Mouse (Mus musculus): ENCODE measurements around the gene Rgs6. TPM values are rescaled to one million over a fixed set of nuclear protein-coding genes. Genes with fewer than 3 reads are reported as not detected.

Rgs6 gene
- total RNA-seq (2021) = 2.1 and 2.6 TPM in 2 replicates
- long read RNA-seq, experiment 1 = 0 reads
- long read RNA-seq, experiment 2 = 0 reads

- DNase-seq = no peak
These were observed at the start of gene Rgs6 for GRCm38 (mm10) chr12:82588017-82588416. TSS of gene Rgs6 (plus strand) at chr12:82588292.

DNA sequence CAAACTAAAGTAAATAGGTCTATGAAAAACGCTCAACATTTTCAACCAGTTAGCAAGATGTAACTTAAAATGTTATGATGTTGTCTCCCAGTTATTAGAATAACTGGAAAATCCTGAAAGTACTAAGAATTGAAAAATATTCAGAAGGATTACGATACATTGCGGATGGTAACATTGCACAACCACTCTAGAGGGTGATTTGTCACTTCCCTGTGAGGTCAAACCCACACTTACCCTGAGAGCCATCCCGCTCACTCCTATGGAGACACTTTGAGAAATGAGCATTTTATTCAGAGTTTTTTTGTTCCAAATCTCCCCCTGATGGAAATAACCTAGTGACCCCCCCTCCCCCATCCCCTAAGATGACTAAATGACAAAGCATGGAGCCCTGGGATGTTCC lies 41.0 kb upstream of the Rgs6 start:
- DNase-seq = no peak

DNA sequence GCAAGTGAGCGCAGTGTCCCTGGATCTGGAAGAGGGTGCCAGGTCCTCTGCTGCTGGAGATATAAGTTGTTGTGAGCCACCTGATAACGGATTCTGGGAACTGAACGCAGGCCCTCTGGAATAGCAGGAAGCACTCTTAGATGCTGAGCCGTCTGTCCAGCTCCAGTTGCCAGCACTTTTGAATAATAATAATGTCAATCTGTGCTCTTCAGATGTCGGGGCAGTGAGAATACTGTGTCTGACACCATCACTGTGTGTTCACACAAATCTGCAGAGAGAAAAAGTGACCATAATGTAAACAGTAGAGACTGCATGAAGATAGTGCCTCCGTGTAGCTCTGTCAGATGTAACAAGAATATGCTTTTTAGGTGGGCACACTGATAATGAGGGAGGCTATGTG lies 38.9 kb upstream of the Rgs6 start:
- DNase-seq = no peak

DNA sequence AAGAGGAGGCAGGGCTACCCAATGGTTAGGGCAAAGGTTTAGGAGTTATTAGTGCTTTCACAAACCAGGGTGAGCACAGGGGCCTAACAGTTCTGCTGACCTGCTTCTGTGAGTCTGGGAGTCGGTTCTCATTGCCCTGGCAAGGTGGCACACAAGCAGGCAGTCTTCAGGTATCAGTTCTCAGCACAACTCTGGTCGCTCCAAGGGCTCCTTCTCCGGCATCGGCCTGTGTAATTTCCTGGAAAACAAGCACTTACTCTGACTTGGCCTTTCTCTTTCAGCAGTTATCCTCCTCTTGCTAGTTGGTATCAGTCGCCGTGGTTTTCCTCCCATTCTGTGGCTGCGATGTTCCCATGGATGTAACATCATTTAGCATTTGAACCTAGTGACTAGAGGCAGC lies 38.0 kb upstream of the Rgs6 start:
- no peak for DNase-seq

DNA sequence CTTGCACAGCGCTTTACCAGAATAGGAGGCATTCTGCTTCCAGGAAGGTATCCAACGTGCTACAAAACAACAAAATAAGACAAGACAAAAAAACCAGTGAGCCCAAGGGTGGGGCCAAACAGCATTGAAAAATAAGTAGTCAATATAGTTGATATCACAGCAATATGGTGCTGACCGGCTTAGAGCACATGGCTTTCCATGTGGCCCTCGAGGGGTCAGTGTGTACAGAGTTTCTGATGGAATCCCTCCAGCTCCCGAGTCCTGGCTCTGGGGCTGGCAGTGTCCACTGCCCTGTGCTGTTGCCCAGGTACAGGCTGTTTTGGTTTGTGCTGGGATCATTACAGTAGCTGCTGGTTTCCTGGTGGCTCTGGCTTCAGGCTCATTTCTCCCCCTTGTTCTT lies 35.7 kb upstream of the Rgs6 start:
- DNase-seq = no peak

- no peak for DNase-seq
These were observed 25.2 kb upstream of the Rgs6 start for GRCm38 (mm10) chr12:82562916-82563315.

DNA sequence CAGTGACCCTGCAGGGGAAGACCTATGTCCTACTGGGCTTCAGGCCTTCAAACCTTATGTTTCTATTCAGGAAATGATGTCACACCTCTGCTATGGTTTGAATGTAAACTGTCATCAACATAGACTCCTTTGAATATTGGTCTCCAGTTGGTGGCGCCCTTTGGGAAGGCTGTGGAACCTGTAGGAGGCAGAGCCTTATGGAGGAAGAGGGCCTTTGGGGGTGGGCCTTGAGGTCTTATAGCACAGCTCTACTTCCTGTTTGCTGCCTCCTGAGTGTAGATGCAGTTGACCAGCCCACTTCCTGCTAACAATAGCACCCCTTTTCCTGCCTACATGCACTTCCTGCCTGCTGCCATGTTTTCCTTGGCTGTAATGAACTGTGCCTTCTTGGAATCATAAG lies 19.7 kb upstream of the Rgs6 start:
- DNase-seq = no peak

GRCm38 (mm10) chr12:82572706-82573105 lies 15.4 kb upstream of the Rgs6 start:
- no peak for DNase-seq

DNA sequence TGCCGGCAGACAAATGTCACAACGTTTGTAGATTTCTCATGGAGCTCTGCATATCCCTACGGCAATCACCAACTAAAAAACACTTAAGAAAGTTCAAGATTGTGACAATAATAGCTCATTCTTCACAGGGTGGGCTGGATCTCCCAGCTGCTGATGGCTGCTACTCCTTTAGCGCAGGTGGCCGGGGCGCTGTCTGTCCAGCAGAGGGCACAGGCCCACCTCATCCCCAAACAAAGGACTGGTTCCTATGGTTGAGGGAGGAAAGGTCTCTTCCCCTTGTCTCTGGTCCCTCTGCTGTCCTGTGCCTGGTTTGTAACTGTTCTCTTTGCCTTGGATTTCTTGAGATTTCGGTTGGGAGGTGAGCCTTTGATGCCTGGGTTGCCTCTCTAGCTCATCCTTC lies 1.5 kb upstream of the Rgs6 start:
- DNase-seq = peak; percentile 11

GRCm38 (mm10) chr12:82587348-82587895 lies 670 bp upstream of the Rgs6 start:
- DNase-seq = no peak

DNA sequence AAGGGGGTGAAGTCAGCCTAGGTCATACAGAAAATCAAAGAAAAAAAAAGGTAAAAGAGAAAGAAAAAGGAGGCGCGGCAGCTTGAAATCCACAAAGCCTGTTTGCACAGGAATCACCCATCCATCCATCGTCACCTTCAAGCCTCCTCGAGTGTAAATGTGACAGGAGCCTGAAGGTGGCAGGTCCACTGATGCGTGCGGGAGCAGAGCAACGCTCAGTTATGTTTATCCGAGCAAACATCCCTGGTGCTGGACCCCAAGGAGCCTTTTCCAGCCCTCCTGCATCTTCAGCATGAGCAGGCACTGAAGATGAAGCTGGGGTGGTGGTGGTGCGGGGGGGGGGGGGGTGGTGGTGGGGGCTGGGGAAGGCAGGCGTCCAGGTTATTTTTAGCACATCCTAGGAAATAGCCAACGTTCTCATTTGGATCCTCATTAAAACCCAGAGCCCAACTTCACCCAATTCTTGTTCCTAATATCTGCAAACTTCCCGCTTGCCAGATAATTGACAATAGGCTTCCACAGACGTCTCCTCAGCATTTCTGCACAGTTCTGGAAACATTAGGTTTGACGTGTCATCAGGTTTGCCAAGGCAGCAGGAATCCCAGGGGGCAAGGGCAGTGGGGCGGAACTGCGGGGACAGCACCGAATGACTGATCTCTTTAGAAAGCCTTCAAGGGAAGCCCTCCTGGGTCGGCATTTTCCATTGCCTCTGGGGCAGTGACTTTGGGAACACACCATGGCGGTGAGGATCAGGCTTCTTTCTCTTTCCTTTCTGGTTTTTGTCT lies 946 bp downstream of the Rgs6 start:
- peak; percentile 13 for DNase-seq

GRCm38 (mm10) chr12:82599011-82599410 lies 10.9 kb downstream of the Rgs6 start:
- DNase-seq = no peak

DNA sequence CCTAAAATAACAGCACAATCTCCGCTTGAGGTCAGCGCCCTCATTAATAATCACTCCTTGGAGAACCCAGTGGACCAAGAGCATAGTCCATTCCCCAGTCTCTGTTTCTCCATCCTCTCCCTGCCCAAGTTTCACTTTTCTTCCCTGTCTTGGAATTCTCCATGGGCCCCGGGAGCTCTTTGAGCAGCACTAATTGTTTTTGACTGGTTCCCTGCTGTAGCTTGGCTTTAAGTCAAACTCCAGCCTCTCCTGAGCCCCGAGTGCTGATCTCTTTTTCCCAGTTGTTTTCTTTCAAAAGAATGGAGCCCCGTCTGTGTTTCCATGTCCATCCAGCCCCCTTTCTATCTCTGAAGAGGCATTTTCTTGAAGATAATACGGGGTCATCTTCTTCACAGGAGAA lies 12.3 kb downstream of the Rgs6 start:
- DNase-seq = no peak

- DNase-seq = no peak
These were observed 14.7 kb downstream of the Rgs6 start for GRCm38 (mm10) chr12:82602823-82603222.

DNA sequence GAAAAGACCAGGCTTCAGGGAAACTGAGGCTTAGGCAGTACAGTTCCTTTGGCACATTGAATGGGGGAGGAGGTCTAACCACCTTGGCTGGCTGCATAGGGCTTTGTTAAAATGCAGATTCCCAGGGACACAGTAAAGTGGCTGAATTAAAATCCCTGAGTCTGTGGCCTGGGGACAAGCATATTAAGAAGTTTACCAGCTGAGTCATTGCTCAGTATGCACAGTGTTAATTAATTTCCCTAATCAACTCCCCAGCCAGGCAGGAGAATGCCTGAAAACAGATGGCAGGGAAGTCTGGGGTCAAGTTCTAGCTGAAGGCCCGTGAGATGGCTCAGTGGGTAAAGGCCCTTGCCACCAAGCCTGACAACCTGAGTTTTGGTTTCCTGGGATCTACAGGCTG lies 15.2 kb downstream of the Rgs6 start:
- DNase-seq = no peak

DNA sequence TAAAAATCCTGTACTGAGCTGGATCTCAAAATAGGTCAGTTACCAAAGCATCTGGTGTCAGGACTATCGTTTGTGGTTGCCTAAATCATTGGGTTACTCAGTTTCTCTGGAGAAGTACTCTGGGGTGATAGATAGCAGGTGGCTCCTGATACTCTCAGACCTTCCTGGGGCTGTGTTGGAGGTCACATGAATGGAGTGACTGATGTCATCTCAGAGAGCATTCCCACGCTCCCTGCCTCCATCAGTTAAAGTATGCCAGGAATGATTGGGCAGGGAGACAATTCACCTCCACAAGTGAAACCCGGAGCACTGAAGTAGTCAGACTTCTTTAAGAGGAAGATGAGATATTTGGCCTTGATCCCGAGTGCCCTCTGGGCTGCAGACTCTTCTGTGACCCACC lies 15.9 kb downstream of the Rgs6 start:
- DNase-seq = no peak

DNA sequence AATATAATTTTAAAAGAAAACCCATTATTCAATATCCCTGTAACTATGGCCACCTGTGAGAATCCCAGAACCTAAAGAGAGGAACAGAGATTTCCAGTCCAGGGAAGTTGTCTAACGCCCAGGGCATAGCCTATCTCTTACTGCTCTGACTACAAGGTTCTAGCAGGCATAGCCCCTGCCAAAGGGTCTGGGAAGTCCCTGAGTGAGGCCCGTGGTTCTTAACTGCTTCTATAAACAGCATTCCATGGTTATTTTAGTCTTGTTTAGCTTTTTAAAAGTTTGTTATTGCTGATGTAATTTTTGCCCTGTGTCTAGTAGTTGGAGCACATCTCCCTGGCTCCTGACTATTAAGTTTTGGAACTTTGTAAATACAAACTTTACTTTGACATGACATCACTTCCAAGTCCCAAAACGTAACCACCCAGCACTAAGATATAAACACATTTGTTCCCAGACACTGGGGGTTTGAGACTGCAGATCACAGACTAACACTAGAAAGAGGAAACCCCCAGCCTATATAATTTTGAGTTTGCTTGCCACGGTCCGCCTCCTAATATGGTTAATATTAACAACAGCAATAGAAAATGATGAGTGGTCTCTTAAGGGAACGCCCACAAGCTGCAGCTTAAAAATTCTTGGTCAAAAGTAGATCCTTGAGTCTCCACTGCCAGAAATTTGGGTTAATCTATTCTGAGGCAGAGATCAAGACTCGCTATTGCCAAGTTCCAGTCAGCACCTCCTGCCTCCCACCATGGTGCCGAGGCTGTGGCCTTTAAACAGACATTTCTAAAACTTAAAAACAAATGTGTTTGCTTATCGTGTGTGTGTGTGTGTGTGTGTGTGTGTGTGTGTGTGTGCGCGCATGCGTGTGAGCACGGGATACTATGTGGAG lies 24.9 kb downstream of the Rgs6 start:
- DNase-seq = no peak

GRCm38 (mm10) chr12:82616486-82616812 lies 28.4 kb downstream of the Rgs6 start:
- DNase-seq = peak; percentile 5

GRCm38 (mm10) chr12:82616813-82617681 lies 29.0 kb downstream of the Rgs6 start:
- DNase-seq = peak; percentile 42

DNA sequence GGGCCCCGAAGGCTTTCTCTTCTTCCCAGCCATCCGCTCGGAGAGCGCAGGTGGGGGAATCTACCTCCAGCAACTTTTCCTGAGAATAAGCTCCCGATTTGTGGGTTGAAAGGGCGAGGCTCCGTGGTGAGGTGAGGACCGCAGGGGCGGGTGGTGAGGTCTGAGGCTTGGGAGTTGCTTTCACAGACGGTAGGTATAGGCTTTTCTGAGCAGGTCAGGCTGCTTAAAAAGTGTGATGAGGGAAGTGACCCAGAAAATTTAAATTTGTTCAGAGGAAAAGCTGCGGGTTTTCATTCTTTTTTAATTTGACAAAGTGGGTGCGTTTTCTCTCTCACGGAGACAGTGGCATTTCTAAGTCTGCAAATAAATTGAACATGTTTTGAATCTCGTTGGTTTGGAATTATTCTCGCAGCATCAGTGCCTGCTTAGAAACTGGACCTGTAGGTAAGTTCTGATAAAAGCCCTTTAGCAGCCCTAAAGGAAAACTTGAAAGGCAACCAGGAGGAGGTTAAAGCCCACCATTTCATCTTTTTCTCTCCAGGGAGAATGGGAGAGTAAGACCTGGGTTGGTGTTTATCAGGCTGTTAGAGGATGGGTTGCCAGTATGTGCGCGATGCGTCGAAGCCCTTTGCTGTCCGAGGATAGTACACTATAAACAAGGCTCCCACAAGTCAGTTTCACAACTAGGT lies 29.7 kb downstream of the Rgs6 start:
- no peak for DNase-seq

- DNase-seq = no peak
These were observed 52.3 kb downstream of the Rgs6 start for GRCm38 (mm10) chr12:82640441-82640840.

DNA sequence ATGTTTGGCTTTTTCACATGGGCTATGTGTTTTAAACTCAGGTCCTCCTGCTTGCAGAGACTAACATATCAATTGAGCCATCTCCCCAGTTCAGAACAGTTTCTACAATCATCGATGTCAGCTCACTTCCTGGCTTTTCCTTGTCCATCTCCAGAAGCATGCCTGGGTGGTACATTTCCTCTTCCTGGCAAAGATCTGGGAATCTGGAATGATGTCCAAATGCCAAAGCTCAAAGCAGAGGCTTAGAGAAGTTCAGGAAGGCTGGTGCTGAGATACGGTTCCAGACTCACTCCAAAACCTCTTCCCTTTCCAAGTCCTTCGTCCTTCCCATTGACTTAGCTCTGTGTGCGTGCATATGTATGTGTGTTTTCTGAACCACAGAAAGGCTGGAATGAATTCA lies 59.8 kb downstream of the Rgs6 start:
- no peak for DNase-seq

All from adrenal gland, postnatal 14 days (tissue).